Mouse (Mus musculus) lung, adult 2 months (tissue): Measurements from ENCODE around the gene Grik2.

Experiments used
- CTCF ChIP-seq: fragments of 200-500 bp; IDR thresholded peaks from 2 replicates; pipeline ENCODE4 v1.5.1; 2011; ENCODE audit warnings: mild to moderate bottlenecking, low read length, control low read depth; ENCODE audit not compliant: insufficient read depth
- POLR2A ChIP-seq: fragments of 200-500 bp; IDR thresholded peaks from 2 replicates; pipeline ENCODE4 v1.6.1; 2011; ENCODE audit warnings: low read depth, mild to moderate bottlenecking, control low read depth, low read length, borderline replicate concordance; ENCODE audit errors: extremely low read depth

GRCm38 (mm10) chr10:49731841-49732240 is 56.7 kb downstream of the Grik2 start:
- TF ChIP-seq CTCF (no peak), POLR2A (no peak)
